Mouse (Mus musculus) kidney, adult 2 months (tissue): ENCODE measurements at regions not wholly inside any gene's neighbourhood (a gene's known extent, or its start where the extent isn't known, plus 50 kb on each side); places are given as distances from the start of the nearest gene placed in this dataset.
A peak's percentile ranks its signal among the peaks of the same experiment; 100 is the strongest.

Experiments used
- CTCF ChIP-seq: fragments of 200-500 bp; conservative IDR thresholded peaks from 2 replicates; pipeline ENCODE4 v1.5.1; 2011; ENCODE audit warnings: low read depth, mild to moderate bottlenecking, control low read depth, low read length, moderate library complexity, mixed read lengths; ENCODE audit not compliant: insufficient read depth, insufficient read length
- POLR2A ChIP-seq: fragments of 200-500 bp; IDR thresholded peaks from one replicate; pipeline ENCODE4 v1.6.1; 2011; ENCODE audit warnings: low read depth, low read length, control low read depth

DNA sequence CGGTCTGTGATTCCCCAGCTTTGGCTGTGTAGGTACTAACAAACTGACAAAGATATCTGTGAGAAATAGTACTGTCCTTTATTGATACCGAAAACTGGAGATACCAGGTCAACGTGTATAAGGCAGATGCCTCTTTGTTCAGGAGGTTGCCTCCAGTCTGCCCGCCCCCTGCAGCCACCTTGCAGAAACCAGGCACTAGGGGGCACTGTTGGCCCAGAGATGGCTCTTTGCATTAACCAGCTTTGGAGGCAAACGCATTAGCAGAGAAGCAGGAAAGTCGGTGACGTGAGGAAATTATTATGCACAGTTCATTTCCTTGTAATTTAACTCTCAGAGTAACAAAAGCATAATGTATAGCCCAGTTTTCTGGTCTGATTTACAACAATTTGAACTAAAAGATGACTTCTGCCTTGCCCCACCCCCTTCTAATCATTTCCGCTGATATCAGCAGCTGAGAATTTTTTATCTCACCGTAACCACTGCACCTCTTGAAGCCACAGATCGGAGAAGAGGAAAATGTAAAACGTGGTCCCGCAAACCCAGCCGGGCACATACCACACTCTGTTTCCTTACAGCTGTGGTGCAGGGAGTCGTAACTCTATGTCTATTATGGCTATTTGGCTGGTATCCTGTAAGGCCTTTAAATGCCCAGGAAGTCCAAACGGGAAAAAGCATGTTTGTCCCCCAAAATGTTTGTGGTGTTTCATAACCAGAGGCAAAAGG is 203.5 kb downstream of the Icos start:
- TF ChIP-seq CTCF, result peak; percentile 96
- no peak for TF ChIP-seq POLR2A
